Mouse (Mus musculus) cortical plate, adult 2 months (tissue): ENCODE measurements at regions not wholly inside any gene's neighbourhood (a gene's known extent, or its start where the extent isn't known, plus 50 kb on each side); places are given as distances from the start of the nearest gene placed in this dataset.
"Not testable (repeated sequence)": the region's sequence is repeated elsewhere in the genome, so short reads cannot be mapped to it uniquely, and the experiment has no call there.

Experiments
- H3K27ac ChIP-seq: fragments of 200-500 bp; 2 replicates; pipeline ENCODE4 v1.5.1; 2012; ENCODE audit warnings: low read length, control low read depth, inconsistent platforms; ENCODE audit not compliant: insufficient read depth
- H3K4me1 ChIP-seq: fragments of 200-500 bp; 2 replicates; pipeline ENCODE4 v1.6.1; 2011; ENCODE audit warnings: low read length; ENCODE audit not compliant: control insufficient read depth, insufficient read depth
- H3K4me3 ChIP-seq: fragments of 200-500 bp; 2 replicates; pipeline ENCODE4 v1.5.1; 2011; ENCODE audit warnings: mild to moderate bottlenecking, low read length, control low read depth; ENCODE audit not compliant: insufficient read depth
- CTCF ChIP-seq: fragments of 200-500 bp; IDR thresholded peaks from 2 replicates; pipeline ENCODE4 v1.5.1; 2011; ENCODE audit warnings: mild to moderate bottlenecking, control low read depth, low read length; ENCODE audit not compliant: insufficient read depth; ENCODE audit errors: extremely low read depth
- POLR2A ChIP-seq: fragments of 200-500 bp; IDR thresholded peaks from 2 replicates; pipeline ENCODE4 v1.6.1; 2011; ENCODE audit warnings: mild to moderate bottlenecking, low read length, control low read depth; ENCODE audit not compliant: insufficient read depth; ENCODE audit errors: extremely low read depth

DNA sequence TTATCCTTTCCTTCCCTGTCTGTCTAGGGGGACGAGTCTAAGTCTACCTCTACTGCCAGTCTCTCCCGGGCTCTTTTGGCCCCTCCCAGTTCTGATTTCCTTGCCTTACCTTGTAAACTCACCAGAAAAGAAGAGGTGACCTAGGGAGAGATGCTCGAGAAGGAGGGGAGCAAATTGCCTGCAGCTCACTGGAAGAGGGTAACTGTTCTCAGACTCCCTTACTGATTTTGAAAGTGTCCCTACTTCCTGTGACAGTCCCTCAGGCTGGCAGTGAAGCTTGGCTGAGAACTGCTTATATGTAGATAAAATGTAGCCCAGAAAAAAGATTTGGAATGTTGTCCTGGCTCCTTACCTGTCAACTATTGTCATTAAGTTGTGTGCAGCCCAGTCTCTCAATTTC lies 180.6 kb upstream of the Tab2 start:
- Histone ChIP-seq H3K4me3 (no peak overlapping the region), H3K27ac (no peak overlapping the region), H3K4me1 (no peaks in the 10 kb centered on the region)
- TF ChIP-seq POLR2A, result no peak
- TF ChIP-seq CTCF, result no peak

DNA sequence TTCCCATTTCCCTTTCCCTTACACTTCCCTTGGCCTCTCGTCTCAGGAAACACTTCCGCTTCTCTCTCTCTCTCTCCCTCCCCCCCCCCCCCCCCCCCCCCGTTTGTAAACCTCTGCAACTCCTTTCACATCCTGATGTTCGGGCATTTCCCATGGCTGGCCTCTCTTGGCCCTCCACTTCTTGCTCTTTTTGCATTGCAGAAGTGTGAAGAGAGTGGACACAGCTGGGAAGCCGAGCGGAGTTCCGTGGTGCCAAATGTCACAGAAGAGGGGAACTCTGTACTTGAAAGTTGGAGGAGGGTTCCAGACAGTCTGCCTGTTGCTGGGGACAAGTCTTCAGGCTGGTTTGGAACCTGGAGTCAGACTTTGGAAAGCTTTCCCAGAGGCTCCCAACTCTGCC lies 179.2 kb upstream of the Tab2 start:
- no peak for TF ChIP-seq POLR2A
- no peak for TF ChIP-seq CTCF
- no peak overlapping the region for H3K27ac ChIP-seq
- H3K4me3 ChIP-seq, result no peak overlapping the region
- peaks cover 2% of the 10 kb centered on the region; the same call in 1 of the 2 replicates for H3K4me1 ChIP-seq

DNA sequence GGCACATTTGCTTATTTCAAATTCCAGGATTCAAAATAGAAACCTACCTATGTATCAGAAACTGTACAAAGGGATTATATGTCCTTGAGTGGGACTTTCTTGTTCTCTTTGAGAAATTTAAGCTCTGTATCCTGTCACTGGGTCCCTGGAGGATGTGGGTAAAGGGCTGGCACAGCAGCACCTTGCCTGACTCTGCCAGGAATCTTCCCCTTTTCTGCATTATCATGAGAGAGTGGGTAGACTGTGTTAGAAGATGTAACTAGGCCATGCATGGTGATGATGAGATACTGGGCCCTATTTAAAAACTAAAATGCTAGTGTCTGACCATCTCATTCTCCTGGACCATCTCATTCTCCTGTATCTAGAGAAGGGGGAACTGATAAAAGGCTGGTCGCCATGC lies 178.4 kb upstream of the Tab2 start:
- Histone ChIP-seq H3K27ac (no peak overlapping the region), H3K4me3 (no peak overlapping the region), H3K4me1 (peaks cover 2% of the 10 kb centered on the region; the same call in 1 of the 2 replicates)
- TF ChIP-seq CTCF (no peak), POLR2A (no peak)

DNA sequence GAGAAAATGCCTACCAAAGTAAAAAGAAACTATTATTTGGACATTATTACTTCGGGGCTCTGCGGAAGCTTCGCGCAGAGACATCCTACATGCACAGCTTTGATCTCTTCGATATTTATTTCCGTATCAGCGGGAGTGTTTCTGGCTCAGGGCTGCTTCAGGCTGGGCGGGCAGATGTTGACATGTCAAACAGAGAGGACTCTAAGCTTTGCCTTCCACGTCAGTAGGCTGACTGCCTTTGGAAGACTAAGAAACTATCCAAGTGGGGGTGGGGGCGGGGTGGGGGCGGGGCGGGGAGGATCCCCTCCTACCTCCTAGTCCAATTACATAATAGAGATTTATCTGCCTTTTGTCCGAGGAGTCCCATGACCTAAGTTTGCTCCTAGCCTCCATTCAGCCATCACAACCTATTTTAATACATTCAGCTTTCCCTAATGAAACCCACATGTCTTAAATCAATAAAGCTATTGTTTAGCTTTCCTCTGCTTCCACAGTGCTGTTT lies 177.5 kb upstream of the Tab2 start:
- peaks cover 2% of the 10 kb centered on the region; the same call in 1 of the 2 replicates for H3K4me1 ChIP-seq
- TF ChIP-seq POLR2A (no peak), CTCF (no peak)
- no peak overlapping the region for H3K27ac ChIP-seq
- H3K4me3 ChIP-seq, result no peak overlapping the region

DNA sequence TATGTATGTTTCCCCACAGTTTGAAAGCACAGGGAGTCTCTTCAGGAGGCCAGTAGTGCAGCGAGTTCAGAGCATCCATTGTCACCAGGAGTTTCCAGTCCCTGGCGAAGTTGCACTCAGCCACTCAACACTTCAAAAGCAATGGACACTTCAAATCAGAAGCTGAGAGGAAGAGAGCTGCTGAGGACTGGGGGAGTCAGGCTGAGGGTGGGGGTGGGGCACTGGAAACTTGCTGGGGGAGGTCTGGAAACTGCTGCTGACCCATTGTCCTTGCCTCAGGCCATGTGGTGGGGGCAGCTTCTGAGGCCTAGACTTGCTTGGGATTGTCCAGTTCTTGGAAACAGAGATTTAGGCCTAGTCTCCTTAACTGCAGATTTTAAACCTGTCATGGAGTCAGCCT lies 176.8 kb upstream of the Tab2 start:
- no peak for TF ChIP-seq POLR2A
- TF ChIP-seq CTCF, result no peak

DNA sequence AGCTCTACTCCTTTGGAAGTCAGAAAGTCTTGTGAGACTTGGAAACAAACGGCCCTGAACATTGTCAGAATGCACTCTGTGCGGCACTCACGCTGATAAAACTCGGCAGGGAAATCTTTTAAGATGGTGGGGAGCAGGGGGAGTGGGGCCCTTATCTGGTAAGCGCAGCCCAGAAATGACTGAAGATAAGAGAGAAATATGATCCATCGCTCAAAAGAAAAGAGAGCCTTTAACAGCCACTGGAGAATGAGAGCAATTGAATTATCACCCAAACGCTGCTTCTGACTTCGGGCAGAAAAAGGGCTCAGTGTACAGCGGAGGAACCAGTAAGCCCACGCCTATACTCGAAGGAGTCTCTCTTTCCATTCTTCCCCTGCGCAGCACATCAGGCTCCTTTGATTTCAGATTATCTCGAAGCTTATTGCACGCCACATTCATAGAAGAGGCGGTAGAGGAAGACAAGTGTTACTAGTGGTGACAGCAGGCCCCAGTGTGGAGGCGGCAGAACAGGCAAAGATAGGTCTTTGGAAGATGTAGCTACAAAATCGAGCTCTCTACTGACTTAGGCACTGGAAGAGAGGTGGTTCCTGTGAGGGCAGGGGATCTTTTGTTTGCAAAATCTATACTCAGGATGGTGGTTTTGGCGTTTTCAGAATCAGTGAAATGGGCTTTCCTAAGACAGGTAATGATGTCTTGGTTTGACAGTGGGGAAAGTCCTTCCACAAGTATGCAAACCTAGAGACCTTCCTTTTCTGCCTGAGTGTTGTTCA lies 174.6 kb upstream of the Tab2 start:
- TF ChIP-seq POLR2A, result no peak
- no peak for TF ChIP-seq CTCF
- Histone ChIP-seq H3K27ac (no peak overlapping the region), H3K4me3 (no peak overlapping the region), H3K4me1 (peaks cover 2% of the 10 kb centered on the region; the same call in 1 of the 2 replicates)

More for the DNA sequence above, 176.8 kb upstream of the Tab2 start:
- Histone ChIP-seq H3K4me1 (peaks cover 2% of the 10 kb centered on the region; the same call in 1 of the 2 replicates), H3K4me3 (no peak overlapping the region), H3K27ac (no peak overlapping the region)

DNA sequence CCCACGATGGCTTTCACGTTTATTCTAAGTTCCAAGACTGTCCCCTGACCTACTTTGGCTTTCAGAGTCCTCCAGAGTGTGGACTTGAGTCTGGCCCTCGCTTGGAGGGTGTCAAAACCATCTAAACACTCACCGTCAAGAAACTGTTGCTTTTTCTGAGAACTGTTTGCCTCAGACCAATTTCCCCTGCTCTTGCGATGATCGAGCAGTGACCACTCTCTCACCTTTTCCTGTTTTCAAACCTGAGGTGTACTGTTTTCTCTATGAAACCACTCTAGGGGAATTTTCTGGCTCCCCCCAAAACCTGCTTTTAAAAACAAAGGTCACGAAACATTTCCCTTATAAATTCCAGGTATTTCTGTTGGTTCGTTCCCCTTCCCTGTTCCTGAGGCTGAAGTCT lies 174.0 kb upstream of the Tab2 start:
- peaks cover 2% of the 10 kb centered on the region; the same call in 1 of the 2 replicates for H3K4me1 ChIP-seq

DNA sequence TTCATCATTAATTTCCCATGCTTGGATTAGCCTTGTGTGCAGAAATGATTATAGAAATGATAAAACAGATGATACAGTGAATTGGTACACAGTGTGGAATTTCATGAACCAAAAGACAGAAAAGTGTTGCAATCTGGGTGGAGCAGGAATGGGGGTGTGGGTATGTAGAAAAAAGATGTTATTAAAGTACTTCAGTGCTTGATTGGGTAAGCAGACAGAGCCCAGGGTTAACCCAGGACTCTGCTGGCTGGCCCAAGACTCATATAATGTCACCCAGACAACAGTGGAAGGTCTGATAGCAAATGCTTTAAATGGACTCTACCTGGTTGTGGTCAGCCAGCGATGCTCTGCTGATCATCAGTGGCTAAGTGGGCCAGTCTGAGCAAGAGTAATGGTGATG lies 168.1 kb upstream of the Tab2 start:
- no peak overlapping the region for H3K27ac ChIP-seq
- H3K4me3 ChIP-seq, result no peak overlapping the region
- H3K4me1 ChIP-seq, result no peaks in the 10 kb centered on the region
- no peak for TF ChIP-seq CTCF
- TF ChIP-seq POLR2A, result no peak

More for the DNA sequence above, 174.0 kb upstream of the Tab2 start:
- TF ChIP-seq POLR2A (no peak), CTCF (no peak)
- Histone ChIP-seq H3K27ac (no peak overlapping the region), H3K4me3 (no peak overlapping the region)

DNA sequence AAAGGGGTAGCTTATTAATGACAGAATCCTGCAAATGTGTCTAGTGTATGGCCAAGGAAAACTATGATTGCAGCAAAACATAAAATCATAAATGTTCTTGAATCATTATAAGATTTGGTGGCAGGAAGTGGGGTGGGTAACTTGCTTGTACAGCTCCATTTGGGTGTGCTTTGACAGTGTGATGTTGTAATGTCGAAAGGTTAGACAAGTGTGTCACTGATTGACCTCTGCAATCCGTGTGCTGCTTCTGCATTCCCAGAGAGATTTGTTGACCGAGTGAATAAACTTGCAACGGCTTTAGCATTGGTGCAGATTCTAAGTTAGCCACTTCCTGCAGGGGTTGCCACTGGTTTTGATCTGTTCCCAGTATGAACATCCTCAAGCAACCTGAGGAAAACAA lies 165.9 kb upstream of the Tab2 start:
- Histone ChIP-seq H3K4me3 (no peak overlapping the region), H3K27ac (no peak overlapping the region), H3K4me1 (no peaks in the 10 kb centered on the region)
- TF ChIP-seq CTCF (no peak), POLR2A (no peak)

DNA sequence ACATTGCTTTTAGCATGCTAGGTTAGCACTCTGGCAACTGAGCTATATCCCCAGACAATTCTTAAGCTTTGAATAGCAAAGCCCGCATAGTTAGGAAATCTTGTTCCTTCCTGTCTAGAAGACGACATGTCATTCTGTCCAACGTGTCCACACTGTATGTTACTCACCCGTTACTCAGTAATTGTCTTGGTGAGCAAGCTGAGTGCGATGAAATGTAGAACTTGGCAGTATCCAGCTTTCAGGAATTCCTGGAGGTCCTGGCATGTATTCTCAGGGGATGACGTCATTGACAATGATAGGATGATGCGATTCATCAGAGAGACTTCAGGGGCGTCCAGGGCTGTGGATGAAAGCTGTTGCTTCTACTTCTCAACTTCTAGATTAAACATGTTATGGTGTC lies 160.8 kb upstream of the Tab2 start:
- TF ChIP-seq POLR2A, result no peak
- no peak for TF ChIP-seq CTCF
- Histone ChIP-seq H3K27ac (no peak overlapping the region), H3K4me3 (no peak overlapping the region), H3K4me1 (no peaks in the 10 kb centered on the region)

DNA sequence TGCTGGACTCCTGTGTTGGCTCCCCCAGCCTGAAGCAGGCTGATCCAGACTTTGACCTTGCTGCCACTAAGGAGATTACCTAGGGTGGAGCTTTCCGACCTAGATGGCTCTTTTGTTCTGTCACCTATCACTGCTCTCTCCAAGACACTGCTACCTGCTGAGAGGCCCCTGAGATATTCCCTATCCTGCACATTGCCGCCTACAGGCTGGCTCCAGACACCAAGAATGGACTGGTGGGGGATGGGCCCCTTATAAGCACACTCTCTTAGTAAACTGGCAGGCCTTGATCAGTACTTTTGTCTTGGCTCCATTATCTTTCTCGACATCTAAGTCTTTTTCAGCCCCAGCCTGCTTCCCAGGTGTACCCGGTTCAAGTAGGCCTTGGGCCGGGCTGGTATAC lies 158.9 kb upstream of the Tab2 start:
- H3K4me1 ChIP-seq, H3K27ac ChIP-seq, H3K4me3 ChIP-seq: not testable (repeated sequence)
